Mouse (Mus musculus) limb, embryonic 13.5 days (tissue): ENCODE data around the gene Hs3st5. TPM values are rescaled to one million over a fixed set of nuclear protein-coding genes. Genes with fewer than 3 reads are reported as not detected.

Source experiments
- ATAC-seq: fragments of 200-750 bp; cut with Nextera tagmentation; 2 replicates; pipeline ENCODE4 v1.8.0; 2017; ENCODE audit warnings: low read depth, moderate number of reproducible peaks, moderate TSS enrichment; ENCODE audit not compliant: low FRiP score
- H3K27ac ChIP-seq: fragments of 300-500 bp; sonication (generic); 2 replicates; pipeline ENCODE4 v1.5.1; 2015; ENCODE audit warnings: inconsistent platforms, mild to moderate bottlenecking, moderate library complexity
- H3K27me3 ChIP-seq: fragments of 300-500 bp; sonication (generic); 2 replicates; pipeline ENCODE4 v1.6.1; 2015; ENCODE audit warnings: mild to moderate bottlenecking, inconsistent platforms
- H3K36me3 ChIP-seq: fragments of 300-500 bp; sonication (generic); 2 replicates; pipeline ENCODE4 v1.6.1; 2015; ENCODE audit warnings: inconsistent platforms, mild to moderate bottlenecking, moderate library complexity
- H3K4me1 ChIP-seq: fragments of 300-500 bp; sonication (generic); 2 replicates; pipeline ENCODE4 v1.6.1; 2015; ENCODE audit warnings: inconsistent platforms
- H3K4me2 ChIP-seq: fragments of 300-500 bp; sonication (generic); replicated peaks from 2 replicates; pipeline ENCODE4 v1.6.1; 2015; ENCODE audit warnings: inconsistent platforms, mild to moderate bottlenecking, moderate library complexity
- H3K4me3 ChIP-seq: fragments of 300-500 bp; sonication (generic); 2 replicates; pipeline ENCODE4 v1.5.1; 2015; ENCODE audit warnings: moderate library complexity, mild to moderate bottlenecking, inconsistent platforms
- H3K9ac ChIP-seq: fragments of 300-500 bp; sonication (generic); 2 replicates; pipeline ENCODE4 v1.6.1; 2015; ENCODE audit warnings: mild to moderate bottlenecking, inconsistent platforms
- H3K9me3 ChIP-seq: fragments of 300-500 bp; sonication (generic); 2 replicates; pipeline ENCODE4 v1.6.1; 2016; ENCODE audit warnings: inconsistent platforms
- WGBS: fragments of 180-500 bp; shearing (Covaris S2); methylation state at CpG from one replicate; pipeline ENCODE4 v1.1.7; 2015; 5-methylcytosine and 5-hydroxymethylcytosine counted together
- polyA plus RNA-seq: library from polyadenylated mRNA; unstranded; fragments of >200 nt; fragmentation: Nextera tagmentation; extraction: Ambion mirVana; gene quantifications from 2 replicates; pipeline ENCODE4 v1.2.1, GENCODE M21; 2015

Hs3st5 gene
- polyA plus RNA-seq, 1 experiment from 2014 or later: 1.5 TPM

- no peaks in the 10 kb centered on the region for H3K36me3 ChIP-seq
- H3K9me3 ChIP-seq: no peaks in the 10 kb centered on the region
- no peak overlapping the region for H3K4me3 ChIP-seq
- H3K4me2 ChIP-seq: no peak overlapping the region
- no peak overlapping the region for H3K27ac ChIP-seq
- H3K4me1 ChIP-seq: no peaks in the 10 kb centered on the region
- no peaks in the 10 kb centered on the region for H3K27me3 ChIP-seq
- ATAC-seq: no peak
- H3K9ac ChIP-seq: no peak overlapping the region
These were observed 312.3 kb downstream of the Hs3st5 start for GRCm38 (mm10) chr10:36818867-36819266.

DNA sequence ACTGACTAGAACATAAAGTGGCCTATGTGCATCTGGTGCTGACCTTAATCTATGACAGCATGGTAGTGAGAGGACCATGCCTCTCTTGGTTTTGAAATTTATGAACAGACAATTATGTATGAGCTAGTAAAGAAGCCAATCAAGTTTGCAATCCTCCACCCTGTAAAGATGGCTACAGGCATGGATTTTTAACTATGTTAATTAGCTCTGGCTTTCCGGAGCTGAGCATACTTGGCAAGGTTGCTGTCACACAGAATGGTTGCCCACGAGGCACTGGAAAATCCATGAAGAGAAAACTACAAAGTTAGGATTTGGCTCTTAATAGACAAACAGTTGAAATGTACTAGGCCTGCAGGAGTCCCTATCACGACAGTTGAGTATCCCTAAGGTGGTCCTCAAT, 322.5 kb downstream of the Hs3st5 start:
- Histone ChIP-seq H3K27me3 (no peaks in the 10 kb centered on the region), H3K9ac (no peak overlapping the region), H3K9me3 (no peaks in the 10 kb centered on the region), H3K4me3 (no peak overlapping the region), H3K36me3 (no peaks in the 10 kb centered on the region), H3K4me2 (no peak overlapping the region), H3K27ac (no peak overlapping the region), H3K4me1 (no peaks in the 10 kb centered on the region)
- 60% methylated on average over 3 of the region's 3 CpGs for WGBS
- no peak for ATAC-seq

GRCm38 (mm10) chr10:36832204-36832603, 325.6 kb downstream of the Hs3st5 start:
- Histone ChIP-seq H3K27me3 (no peaks in the 10 kb centered on the region), H3K9ac (no peak overlapping the region), H3K36me3 (no peaks in the 10 kb centered on the region), H3K4me3 (no peak overlapping the region), H3K27ac (no peak overlapping the region), H3K4me1 (0 out of 2 replicates have a peak, but pooled peaks cover 3% of the 10 kb centered on the region), H3K4me2 (no peak overlapping the region), H3K9me3 (no peaks in the 10 kb centered on the region)
- ATAC-seq: no peak
- WGBS: 71% methylated on average over 3 of the region's 3 CpGs

DNA sequence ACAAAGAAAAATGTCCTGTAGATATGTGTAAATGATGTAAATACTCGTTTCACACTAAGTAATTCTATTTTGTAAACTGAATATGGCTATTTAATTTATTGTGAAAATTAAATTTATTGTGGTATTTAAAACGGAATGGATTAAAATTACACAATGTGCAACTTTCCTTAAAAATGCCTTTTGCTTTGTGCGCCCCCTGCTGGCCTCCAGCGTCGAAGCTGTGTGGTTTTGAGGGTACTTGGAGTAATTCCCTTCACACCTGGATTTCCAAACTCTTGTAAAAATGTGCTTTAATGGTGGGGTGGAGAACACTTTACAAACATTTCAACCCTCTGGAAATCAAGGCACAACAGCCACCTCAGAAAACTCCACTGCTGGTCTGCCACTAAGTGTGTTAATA, 327.6 kb downstream of the Hs3st5 start:
- no peak for ATAC-seq
- WGBS: 18% methylated on average over 5 of the region's 5 CpGs
- Histone ChIP-seq H3K4me1 (0 out of 2 replicates have a peak, but pooled peaks cover 3% of the 10 kb centered on the region), H3K4me3 (no peak overlapping the region), H3K4me2 (no peak overlapping the region), H3K9ac (no peak overlapping the region), H3K9me3 (no peaks in the 10 kb centered on the region), H3K27me3 (no peaks in the 10 kb centered on the region), H3K27ac (no peak overlapping the region), H3K36me3 (no peaks in the 10 kb centered on the region)

GRCm38 (mm10) chr10:36835836-36836516, 329.4 kb downstream of the Hs3st5 start:
- Histone ChIP-seq H3K4me1 (0 out of 2 replicates have a peak, but pooled peaks cover 3% of the 10 kb centered on the region), H3K36me3 (no peaks in the 10 kb centered on the region), H3K27me3 (no peaks in the 10 kb centered on the region), H3K4me2 (no peak overlapping the region), H3K9me3 (no peaks in the 10 kb centered on the region), H3K9ac (no peak overlapping the region), H3K4me3 (no peak overlapping the region), H3K27ac (no peak overlapping the region)
- WGBS: 80% methylated on average over 5 of the region's 5 CpGs
- no peak for ATAC-seq

GRCm38 (mm10) chr10:36850231-36850630, 343.6 kb downstream of the Hs3st5 start:
- Histone ChIP-seq H3K4me1 (no peaks in the 10 kb centered on the region), H3K27ac (no peak overlapping the region), H3K9ac (no peak overlapping the region), H3K36me3 (no peaks in the 10 kb centered on the region), H3K4me3 (no peak overlapping the region), H3K4me2 (no peak overlapping the region), H3K27me3 (no peaks in the 10 kb centered on the region), H3K9me3 (no peaks in the 10 kb centered on the region)
- 72% methylated on average over 3 of the region's 3 CpGs for WGBS
- no peak for ATAC-seq

- Histone ChIP-seq H3K4me1 (no peaks in the 10 kb centered on the region), H3K27ac (no peak overlapping the region), H3K36me3 (no peaks in the 10 kb centered on the region), H3K27me3 (no peaks in the 10 kb centered on the region), H3K9me3 (no peaks in the 10 kb centered on the region), H3K9ac (no peak overlapping the region), H3K4me2 (no peak overlapping the region), H3K4me3 (no peak overlapping the region)
- ATAC-seq: no peak
- WGBS: 82% methylated on average over 2 of the region's 2 CpGs
These were observed 355.7 kb downstream of the Hs3st5 start for GRCm38 (mm10) chr10:36862127-36862895.
